Mouse (Mus musculus): Measurements from ENCODE around the gene Dock7.

GRCm38 (mm10) chr4:99032921-99033320, 87.8 kb downstream of the Dock7 start:
- no peak for TF ChIP-seq CTCF (IDR thresholded peaks at IDR 0.05; ENCODE audit: low read depth)
- TF ChIP-seq EP300 (IDR thresholded peaks at IDR 0.05; ENCODE audit: low read depth), result no peak
